Mouse (Mus musculus): ENCODE measurements around the gene Atl3. TPM values are rescaled to one million over a fixed set of nuclear protein-coding genes. Genes with fewer than 3 reads are reported as not detected.

Atl3 gene
- 7.0 TPM in 2 replicates for polyA plus RNA-seq (2014; fragmentation: Nextera tagmentation; extraction: Ambion mirVana)

GRCm38 (mm10) chr19:7493352-7494186 is at the start of gene Atl3:
Gene Atl3 (plus strand): TSS chr19:7494040.
- peak within 1 kb of the TSS; percentile 84 for H3K9ac ChIP-seq
- peak within 1 kb of the TSS; percentile 94 for H3K27ac ChIP-seq
- H3K27me3 ChIP-seq (ENCODE audit: control insufficient read depth, insufficient read depth, low read length): no peaks in the 10 kb centered on the region
- WGBS: 31% methylated on average over 31 of the region's 31 CpGs
- peaks cover 7% of the 10 kb centered on the region; the same call in 1 of the 2 replicates for H3K4me1 ChIP-seq (replicated peaks; ENCODE audit: control insufficient read depth, insufficient read depth, low read length)
- H3K4me2 ChIP-seq (replicated peaks): peak within 1 kb of the TSS; percentile 56
- H3K36me3 ChIP-seq (replicated peaks; ENCODE audit: control insufficient read depth, insufficient read depth): no peaks in the 10 kb centered on the region
- peak within 1 kb of the TSS; percentile 59 for H3K4me3 ChIP-seq (replicated peaks; ENCODE audit: low read length)
- no peak for DNase-seq (ENCODE audit: low spot score)
- ATAC-seq (ENCODE audit: low FRiP score): no peak
- H3K9me3 ChIP-seq (ENCODE audit: control insufficient read depth, low read length): no peaks in the 10 kb centered on the region

- ATAC-seq (ENCODE audit: low FRiP score) (no peak), DNase-seq (ENCODE audit: low spot score) (no peak)
- no peak overlapping the region for H3K27ac ChIP-seq
- 93% methylated on average over 2 of the region's 2 CpGs for WGBS
- no peak overlapping the region for H3K4me3 ChIP-seq (replicated peaks; ENCODE audit: low read length)
- peaks cover 22% of the 10 kb centered on the region; the same call in 1 of the 2 replicates for H3K36me3 ChIP-seq (replicated peaks; ENCODE audit: control insufficient read depth, insufficient read depth)
- H3K4me2 ChIP-seq (replicated peaks): no peak overlapping the region
- H3K9me3 ChIP-seq (ENCODE audit: control insufficient read depth, low read length): no peaks in the 10 kb centered on the region
- H3K4me1 ChIP-seq (replicated peaks; ENCODE audit: control insufficient read depth, insufficient read depth, low read length): no peaks in the 10 kb centered on the region
- H3K27me3 ChIP-seq (ENCODE audit: control insufficient read depth, insufficient read depth, low read length): no peaks in the 10 kb centered on the region
- H3K9ac ChIP-seq: no peak overlapping the region
Observed at GRCm38 (mm10) chr19:7445105-7445504, 48.7 kb upstream of the Atl3 start.

GRCm38 (mm10) chr19:7445596-7445995 is 48.2 kb upstream of the Atl3 start:
- no peaks in the 10 kb centered on the region for H3K4me1 ChIP-seq (replicated peaks; ENCODE audit: control insufficient read depth, insufficient read depth, low read length)
- ATAC-seq (ENCODE audit: low FRiP score) (no peak), DNase-seq (ENCODE audit: low spot score) (no peak)
- H3K27ac ChIP-seq: no peak overlapping the region
- H3K4me2 ChIP-seq (replicated peaks): no peak overlapping the region
- peaks cover 26% of the 10 kb centered on the region; the same call in 1 of the 2 replicates for H3K36me3 ChIP-seq (replicated peaks; ENCODE audit: control insufficient read depth, insufficient read depth)
- no peak overlapping the region for H3K4me3 ChIP-seq (replicated peaks; ENCODE audit: low read length)
- H3K9me3 ChIP-seq (ENCODE audit: control insufficient read depth, low read length): no peaks in the 10 kb centered on the region
- 93% methylated on average over 1 of the region's 1 CpGs for WGBS
- H3K9ac ChIP-seq: no peak overlapping the region
- H3K27me3 ChIP-seq (ENCODE audit: control insufficient read depth, insufficient read depth, low read length): no peaks in the 10 kb centered on the region

- H3K4me1 ChIP-seq (replicated peaks; ENCODE audit: control insufficient read depth, insufficient read depth, low read length): 0 out of 2 replicates have a peak, but pooled peaks cover 7% of the 10 kb centered on the region
- H3K27me3 ChIP-seq (ENCODE audit: control insufficient read depth, insufficient read depth, low read length): no peaks in the 10 kb centered on the region
- H3K4me3 ChIP-seq (replicated peaks; ENCODE audit: low read length): no peak overlapping the region
- H3K9me3 ChIP-seq (ENCODE audit: control insufficient read depth, low read length): no peaks in the 10 kb centered on the region
- H3K36me3 ChIP-seq (replicated peaks; ENCODE audit: control insufficient read depth, insufficient read depth): peaks cover 18% of the 10 kb centered on the region
- no peak overlapping the region for H3K9ac ChIP-seq
- 82% methylated on average over 2 of the region's 2 CpGs for WGBS
- H3K4me2 ChIP-seq (replicated peaks): no peak overlapping the region
- DNase-seq (ENCODE audit: low spot score) (no peak), ATAC-seq (ENCODE audit: low FRiP score) (no peak)
- no peak overlapping the region for H3K27ac ChIP-seq
Observed at GRCm38 (mm10) chr19:7456803-7457202, 37.0 kb upstream of the Atl3 start.

- no peak overlapping the region for H3K4me3 ChIP-seq (replicated peaks; ENCODE audit: low read length)
- no peaks in the 10 kb centered on the region for H3K9me3 ChIP-seq (ENCODE audit: control insufficient read depth, low read length)
- no peaks in the 10 kb centered on the region for H3K27me3 ChIP-seq (ENCODE audit: control insufficient read depth, insufficient read depth, low read length)
- DNase-seq (ENCODE audit: low spot score): no peak
- H3K4me2 ChIP-seq (replicated peaks): no peak overlapping the region
- no peak for ATAC-seq (ENCODE audit: low FRiP score)
- H3K9ac ChIP-seq: no peak overlapping the region
- 0 out of 2 replicates have a peak, but pooled peaks cover 7% of the 10 kb centered on the region for H3K4me1 ChIP-seq (replicated peaks; ENCODE audit: control insufficient read depth, insufficient read depth, low read length)
- H3K27ac ChIP-seq: no peak overlapping the region
- H3K36me3 ChIP-seq (replicated peaks; ENCODE audit: control insufficient read depth, insufficient read depth): peaks cover 22% of the 10 kb centered on the region
Observed at GRCm38 (mm10) chr19:7458901-7459300, 34.9 kb upstream of the Atl3 start.

GRCm38 (mm10) chr19:7459370-7459769 is 34.5 kb upstream of the Atl3 start:
- Histone ChIP-seq H3K9ac (no peak overlapping the region), H3K4me3 (replicated peaks; ENCODE audit: low read length) (no peak overlapping the region), H3K27me3 (ENCODE audit: control insufficient read depth, insufficient read depth, low read length) (no peaks in the 10 kb centered on the region), H3K36me3 (replicated peaks; ENCODE audit: control insufficient read depth, insufficient read depth) (peaks cover 22% of the 10 kb centered on the region), H3K4me2 (replicated peaks) (no peak overlapping the region), H3K4me1 (replicated peaks; ENCODE audit: control insufficient read depth, insufficient read depth, low read length) (0 out of 2 replicates have a peak, but pooled peaks cover 7% of the 10 kb centered on the region), H3K9me3 (ENCODE audit: control insufficient read depth, low read length) (no peaks in the 10 kb centered on the region), H3K27ac (no peak overlapping the region)
- no peak for ATAC-seq (ENCODE audit: low FRiP score)
- WGBS: 86% methylated on average over 2 of the region's 2 CpGs
- no peak for DNase-seq (ENCODE audit: low spot score)

GRCm38 (mm10) chr19:7467915-7468314 is 25.9 kb upstream of the Atl3 start:
- Histone ChIP-seq H3K4me3 (replicated peaks; ENCODE audit: low read length) (no peak overlapping the region), H3K9me3 (ENCODE audit: control insufficient read depth, low read length) (no peaks in the 10 kb centered on the region), H3K4me2 (replicated peaks) (no peak overlapping the region), H3K27ac (no peak overlapping the region), H3K27me3 (ENCODE audit: control insufficient read depth, insufficient read depth, low read length) (no peaks in the 10 kb centered on the region), H3K4me1 (replicated peaks; ENCODE audit: control insufficient read depth, insufficient read depth, low read length) (no peaks in the 10 kb centered on the region), H3K9ac (no peak overlapping the region), H3K36me3 (replicated peaks; ENCODE audit: control insufficient read depth, insufficient read depth) (peaks cover 55% of the 10 kb centered on the region)
- ATAC-seq (ENCODE audit: low FRiP score): no peak
- no peak for DNase-seq (ENCODE audit: low spot score)

- Histone ChIP-seq H3K4me1 (replicated peaks; ENCODE audit: control insufficient read depth, insufficient read depth, low read length) (no peaks in the 10 kb centered on the region), H3K4me2 (replicated peaks) (no peak overlapping the region), H3K36me3 (replicated peaks; ENCODE audit: control insufficient read depth, insufficient read depth) (peaks cover 59% of the 10 kb centered on the region), H3K9me3 (ENCODE audit: control insufficient read depth, low read length) (no peaks in the 10 kb centered on the region), H3K27ac (no peak overlapping the region), H3K9ac (no peak overlapping the region), H3K4me3 (replicated peaks; ENCODE audit: low read length) (no peak overlapping the region), H3K27me3 (ENCODE audit: control insufficient read depth, insufficient read depth, low read length) (no peaks in the 10 kb centered on the region)
- ATAC-seq (ENCODE audit: low FRiP score) (no peak), DNase-seq (ENCODE audit: low spot score) (no peak)
- 94% methylated on average over 2 of the region's 2 CpGs for WGBS
Observed at GRCm38 (mm10) chr19:7470643-7471042, 23.2 kb upstream of the Atl3 start.

- DNase-seq (ENCODE audit: low spot score) (no peak), ATAC-seq (ENCODE audit: low FRiP score) (no peak)
- Histone ChIP-seq H3K4me2 (replicated peaks) (peak overlapping the region; percentile 85), H3K4me1 (replicated peaks; ENCODE audit: control insufficient read depth, insufficient read depth, low read length) (peaks cover 33% of the 10 kb centered on the region), H3K9me3 (ENCODE audit: control insufficient read depth, low read length) (no peaks in the 10 kb centered on the region), H3K9ac (no peak overlapping the region), H3K36me3 (replicated peaks; ENCODE audit: control insufficient read depth, insufficient read depth) (peaks cover 4% of the 10 kb centered on the region; the same call in 1 of the 2 replicates), H3K27me3 (ENCODE audit: control insufficient read depth, insufficient read depth, low read length) (no peaks in the 10 kb centered on the region), H3K4me3 (replicated peaks; ENCODE audit: low read length) (peak overlapping the region; percentile 81), H3K27ac (no peak overlapping the region)
- over 99% methylated on average over 3 of the region's 3 CpGs for WGBS
Observed at GRCm38 (mm10) chr19:7479751-7480248, 14.0 kb upstream of the Atl3 start.
